Mouse (Mus musculus) cerebellum, adult 18-20 months (tissue): ENCODE data around the gene Tlr4.

ENCODE experiments used
- DNase-seq, 2 experiments: peaks; one replicate each; pipeline ENCODE4 v3.0.0; 2021

Tlr4 gene

DNA sequence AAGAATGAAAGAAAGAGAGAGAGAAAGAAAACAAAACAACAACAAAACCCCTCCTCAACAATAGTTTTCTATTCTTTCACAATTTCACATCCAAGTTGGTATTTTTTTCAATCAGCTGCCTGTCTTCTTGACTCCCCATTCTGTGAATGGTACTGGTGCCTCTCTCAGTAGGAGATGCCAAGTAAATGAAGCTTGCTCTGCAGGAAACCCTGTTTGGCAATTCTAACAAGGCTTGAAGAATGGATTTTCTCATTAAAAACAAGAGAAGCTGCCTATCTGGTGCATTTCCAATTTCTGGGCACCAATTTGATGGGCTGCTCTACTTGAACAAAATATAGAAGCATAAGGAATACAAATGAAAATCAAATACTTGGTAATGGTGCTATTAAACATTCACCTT is 74.1 kb downstream of the Tlr4 start:
- peak in 1 of 2 experiments; percentile 15 for DNase-seq

- no peak for DNase-seq
These were observed 81.0 kb downstream of the Tlr4 start for GRCm38 (mm10) chr4:66908376-66908775.

DNA sequence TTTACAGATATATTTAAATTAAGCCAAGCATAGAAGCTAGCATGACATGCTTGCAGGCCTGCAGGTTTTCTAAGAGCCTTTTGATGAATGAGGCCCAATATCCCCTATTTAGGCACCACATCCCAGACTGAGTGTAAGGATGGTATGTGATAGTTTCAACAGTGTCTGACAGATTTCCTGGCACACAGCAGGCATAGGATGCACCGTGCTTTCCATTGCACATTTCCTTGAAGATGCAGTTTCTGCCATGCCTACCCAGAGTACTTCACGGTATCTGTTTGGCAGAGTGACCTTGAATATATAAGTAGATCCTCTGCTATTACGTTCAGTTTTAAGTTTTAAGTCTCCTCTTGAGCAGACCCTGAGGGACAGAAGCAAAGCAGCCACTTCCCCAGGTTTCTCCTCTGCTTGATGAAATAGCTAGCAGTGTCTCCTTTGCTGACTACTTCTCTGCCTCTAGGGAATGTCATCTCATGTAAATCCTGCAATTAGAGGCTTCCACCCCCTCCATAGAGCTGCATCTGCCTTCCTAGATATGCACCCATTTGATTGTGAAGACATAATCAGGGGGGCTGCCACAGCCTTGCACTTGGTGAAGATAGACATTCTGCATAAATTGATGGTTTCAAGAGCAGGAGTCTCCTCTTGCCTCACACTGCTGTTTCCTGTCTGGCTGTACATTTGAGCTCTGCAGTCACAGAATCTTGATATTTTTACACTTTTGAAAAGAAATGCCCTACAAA is 92.4 kb downstream of the Tlr4 start:
- no peak for DNase-seq

DNA sequence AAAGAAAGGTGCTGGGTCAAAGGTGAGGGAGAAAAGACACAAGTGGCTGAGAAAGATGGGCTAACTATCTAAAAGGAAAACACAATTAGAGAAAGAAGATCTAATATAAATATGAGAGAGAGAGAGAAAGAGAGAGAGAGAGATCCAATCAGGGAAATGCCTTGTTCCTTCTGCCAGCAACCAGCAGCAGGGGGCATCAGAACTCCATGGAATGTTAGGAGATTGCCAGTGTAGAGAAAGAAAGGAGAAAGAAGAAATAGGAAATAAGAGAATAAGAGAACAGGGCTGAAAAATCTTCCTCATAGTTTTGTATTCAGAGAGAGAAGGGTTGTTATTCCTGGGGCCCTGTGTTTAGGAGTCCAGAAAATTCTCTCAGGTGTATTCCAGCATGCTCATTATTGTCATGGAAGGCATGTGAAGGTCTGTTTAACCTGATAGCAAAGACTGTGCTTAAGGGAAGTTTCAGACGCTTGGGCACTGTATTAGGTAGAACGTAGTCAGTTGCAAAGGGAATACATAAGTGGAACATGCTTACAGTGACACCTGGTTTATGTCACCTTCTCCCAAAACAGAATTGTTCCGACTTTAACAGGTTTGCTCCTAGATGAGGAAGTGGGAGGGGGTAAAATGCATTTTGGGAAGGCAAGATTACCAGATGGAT is 96.4 kb downstream of the Tlr4 start:
- peak; percentile 72 to 73 for DNase-seq

GRCm38 (mm10) chr4:66926066-66926465 is 98.7 kb downstream of the Tlr4 start:
- DNase-seq: no peak

GRCm38 (mm10) chr4:66927537-66928088 is 100.2 kb downstream of the Tlr4 start:
- no peak for DNase-seq

DNA sequence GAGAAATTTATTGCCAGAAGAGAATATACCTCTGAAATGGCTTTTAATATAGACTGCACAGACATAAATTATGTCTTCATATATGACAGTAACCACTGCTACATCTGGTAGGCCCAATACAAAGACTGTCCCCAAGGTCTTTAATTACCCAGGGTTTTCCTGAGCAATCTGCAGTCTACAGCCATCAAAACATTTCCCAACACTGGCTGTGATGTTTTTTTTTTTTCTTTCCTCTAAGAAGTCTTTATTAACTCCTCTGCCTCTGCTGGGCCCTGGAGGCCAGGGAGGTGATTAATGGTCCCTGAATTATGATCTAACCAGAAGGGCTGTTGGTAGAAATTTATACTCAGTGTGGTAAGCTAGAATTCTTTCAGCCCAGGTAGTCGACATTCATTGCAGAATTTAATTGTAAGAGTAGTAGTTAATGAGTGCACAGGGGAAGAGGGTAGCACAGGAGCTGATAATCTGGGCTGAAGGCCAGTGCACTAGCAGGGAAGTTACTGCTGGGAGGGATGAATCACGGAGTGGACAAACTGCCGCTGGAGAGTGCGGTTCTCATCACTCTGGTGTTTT is 111.2 kb downstream of the Tlr4 start:
- DNase-seq: no peak

- DNase-seq: peak; percentile 48 to 62
These were observed 114.5 kb downstream of the Tlr4 start for GRCm38 (mm10) chr4:66941894-66942293.

DNA sequence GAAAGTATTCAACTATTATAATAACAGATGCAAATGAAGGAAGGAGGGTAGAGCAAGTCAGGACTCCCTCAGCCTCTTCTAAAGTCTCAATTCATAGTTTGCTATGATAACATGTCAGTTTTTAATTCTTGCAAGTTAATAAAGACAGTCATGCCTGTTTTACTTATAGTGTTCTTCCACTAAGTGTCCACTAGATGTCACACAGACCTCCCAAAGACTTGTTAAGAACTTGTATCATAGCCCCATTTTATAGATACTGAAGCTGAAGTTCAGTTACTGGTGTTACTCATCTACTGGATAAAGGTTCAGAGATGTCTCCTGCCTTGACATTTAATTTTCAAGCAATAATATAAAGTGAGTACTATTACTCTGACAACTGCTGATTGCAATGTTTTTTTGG is 116.3 kb downstream of the Tlr4 start:
- no peak for DNase-seq

DNA sequence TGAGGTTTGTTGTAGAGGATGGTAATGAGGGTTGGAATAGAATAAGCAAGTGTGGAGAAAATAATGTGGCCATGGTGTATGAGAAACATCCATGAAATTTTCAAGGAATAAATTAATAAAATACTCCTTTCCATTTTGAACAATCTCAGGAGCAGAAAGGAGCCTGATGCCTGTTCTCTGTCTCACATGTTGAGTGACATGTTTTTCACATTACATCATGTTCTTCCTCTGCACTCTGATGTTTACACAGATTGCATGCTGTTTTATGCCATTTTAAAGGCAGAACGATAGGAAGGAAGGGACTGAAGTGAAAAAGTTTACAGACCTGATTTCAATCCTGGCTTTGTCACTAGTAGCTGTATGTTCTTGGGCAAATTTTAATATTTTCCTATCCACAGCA is 120.3 kb downstream of the Tlr4 start:
- DNase-seq: no peak

- no peak for DNase-seq
These were observed 147.5 kb downstream of the Tlr4 start for GRCm38 (mm10) chr4:66974918-66975317.
